Mouse (Mus musculus) liver, adult 2 months (tissue): ENCODE measurements around the gene Rpl34.

Experiments used
- CTCF ChIP-seq: fragments of 200-500 bp; IDR thresholded peaks from 2 replicates; pipeline ENCODE4 v1.5.1; 2011; ENCODE audit warnings: low read depth, low read length, control low read depth
- POLR2A ChIP-seq: fragments of 200-500 bp; IDR thresholded peaks from 2 replicates; pipeline ENCODE4 v1.6.1; 2011; ENCODE audit warnings: low read length, control low read depth; ENCODE audit not compliant: insufficient read depth; ENCODE audit errors: extremely low read depth

- TF ChIP-seq CTCF (no peak), POLR2A (no peak)
These were observed 27.1 kb upstream of the Rpl34 start for GRCm38 (mm10) chr3:130757117-130757852.
